Mouse (Mus musculus) cortical plate, adult 2 months (tissue): ENCODE measurements around the gene Faap100.

ENCODE experiments used
- CTCF ChIP-seq: fragments of 200-500 bp; IDR thresholded peaks from 2 replicates; pipeline ENCODE4 v1.5.1; 2011; ENCODE audit warnings: mild to moderate bottlenecking, control low read depth, low read length; ENCODE audit not compliant: insufficient read depth; ENCODE audit errors: extremely low read depth
- POLR2A ChIP-seq: fragments of 200-500 bp; IDR thresholded peaks from 2 replicates; pipeline ENCODE4 v1.6.1; 2011; ENCODE audit warnings: mild to moderate bottlenecking, low read length, control low read depth; ENCODE audit not compliant: insufficient read depth; ENCODE audit errors: extremely low read depth

DNA sequence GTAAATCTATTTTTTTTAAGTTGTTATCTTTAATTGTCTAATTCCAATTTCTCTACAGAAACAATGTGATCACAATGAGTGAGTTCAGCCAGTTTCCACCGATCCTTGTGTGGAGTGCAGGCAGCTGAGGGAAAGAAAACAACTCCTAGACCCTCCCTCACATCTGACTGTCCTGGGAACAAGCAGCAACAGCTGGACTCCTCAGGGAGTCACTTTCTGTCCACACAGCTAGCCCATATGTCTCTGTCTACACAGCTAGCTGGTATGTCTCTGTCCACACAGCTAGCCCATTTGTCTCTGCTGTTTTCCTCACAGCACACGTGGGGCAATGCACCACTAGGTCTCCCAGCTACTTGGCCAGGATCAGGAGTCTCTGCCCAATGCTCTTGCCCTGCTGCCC lies 19.0 kb upstream of the Faap100 start:
- TF ChIP-seq CTCF (no peak), POLR2A (no peak)
